Mouse (Mus musculus): Measurements from ENCODE around the gene Cachd1.

Cachd1 gene

GRCm38 (mm10) chr4:100776043-100776870 lies at the start of gene Cachd1:
Cachd1 (plus strand) TSS chr4:100776675.
- DNase-seq (ENCODE audit: low spot score in 2 of 2), result no peak

- no peak for DNase-seq (ENCODE audit: low spot score in 2 of 2)
Measured at GRCm38 (mm10) chr4:100728896-100729479, 47.5 kb upstream of the Cachd1 start.

GRCm38 (mm10) chr4:100735098-100735935 lies 41.2 kb upstream of the Cachd1 start:
- DNase-seq (ENCODE audit: low spot score in 2 of 2), result no peak

GRCm38 (mm10) chr4:100735936-100736349 lies 40.5 kb upstream of the Cachd1 start:
- no peak for DNase-seq (ENCODE audit: low spot score in 2 of 2)

GRCm38 (mm10) chr4:100743615-100744014 lies 32.9 kb upstream of the Cachd1 start:
- DNase-seq (ENCODE audit: low spot score in 2 of 2), result no peak

- DNase-seq (ENCODE audit: low spot score in 2 of 2), result no peak
Measured at GRCm38 (mm10) chr4:100752278-100752677, 24.2 kb upstream of the Cachd1 start.

GRCm38 (mm10) chr4:100755632-100756031 lies 20.8 kb upstream of the Cachd1 start:
- no peak for DNase-seq (ENCODE audit: low spot score in 2 of 2)

- DNase-seq (ENCODE audit: low spot score in 2 of 2), result no peak
Measured at GRCm38 (mm10) chr4:100756499-100756898, 20.0 kb upstream of the Cachd1 start.

GRCm38 (mm10) chr4:100758265-100758898 lies 18.1 kb upstream of the Cachd1 start:
- DNase-seq (ENCODE audit: low spot score in 2 of 2), result no peak

GRCm38 (mm10) chr4:100759603-100760002 lies 16.9 kb upstream of the Cachd1 start:
- no peak for DNase-seq (ENCODE audit: low spot score in 2 of 2)

GRCm38 (mm10) chr4:100760416-100760815 lies 16.1 kb upstream of the Cachd1 start:
- DNase-seq (ENCODE audit: low spot score in 2 of 2), result no peak

GRCm38 (mm10) chr4:100768606-100769005 lies 7.9 kb upstream of the Cachd1 start:
- no peak for DNase-seq (ENCODE audit: low spot score in 2 of 2)

- DNase-seq (ENCODE audit: low spot score in 2 of 2), result no peak
Measured at GRCm38 (mm10) chr4:100776871-100777375, 448 bp downstream of the Cachd1 start.

GRCm38 (mm10) chr4:100777376-100778041 lies 1.0 kb downstream of the Cachd1 start:
- no peak for DNase-seq (ENCODE audit: low spot score in 2 of 2)

- DNase-seq (ENCODE audit: low spot score in 2 of 2), result no peak
Measured at GRCm38 (mm10) chr4:100778082-100778481, 1.6 kb downstream of the Cachd1 start.

- DNase-seq (ENCODE audit: low spot score in 2 of 2), result no peak
Measured at GRCm38 (mm10) chr4:100779023-100779422, 2.5 kb downstream of the Cachd1 start.

- no peak for DNase-seq (ENCODE audit: low spot score in 2 of 2)
Measured at GRCm38 (mm10) chr4:100779695-100780094, 3.2 kb downstream of the Cachd1 start.

- no peak for DNase-seq (ENCODE audit: low spot score in 2 of 2)
Measured at GRCm38 (mm10) chr4:100780911-100781310, 4.4 kb downstream of the Cachd1 start.

- DNase-seq (ENCODE audit: low spot score in 2 of 2), result no peak
Measured at GRCm38 (mm10) chr4:100782348-100782747, 5.9 kb downstream of the Cachd1 start.

- DNase-seq (ENCODE audit: low spot score in 2 of 2), result no peak
Measured at GRCm38 (mm10) chr4:100782891-100783290, 6.4 kb downstream of the Cachd1 start.

GRCm38 (mm10) chr4:100787201-100787600 lies 10.7 kb downstream of the Cachd1 start:
- no peak for DNase-seq (ENCODE audit: low spot score in 2 of 2)

Measured in thymus, postnatal 10 days (tissue).